Mouse (Mus musculus): ENCODE results near the gene AF366264. TPM values are rescaled to one million over a fixed set of nuclear protein-coding genes. Genes with fewer than 3 reads are reported as not detected.
"Not testable (repeated sequence)": the region's sequence is repeated elsewhere in the genome, so short reads cannot be mapped to it uniquely, and the experiment has no call there.

Gene AF366264
- polyA plus RNA-seq (2014; fragmentation: Nextera tagmentation; extraction: Ambion mirVana) = not detected in 2 replicates

- not testable (repeated sequence) for H3K27me3 ChIP-seq (replicated peaks; ENCODE audit: control insufficient read depth, insufficient read depth, low read length); H3K4me3 ChIP-seq (ENCODE audit: low read depth, low read length); H3K4me1 ChIP-seq (ENCODE audit: control insufficient read depth, insufficient read depth, low read length); H3K9me3 ChIP-seq (replicated peaks; ENCODE audit: control insufficient read depth, low read length); H3K27ac ChIP-seq (ENCODE audit: low read depth, low read length); H3K4me2 ChIP-seq (ENCODE audit: low read length); H3K36me3 ChIP-seq (ENCODE audit: control insufficient read depth, insufficient read depth, low read length); ATAC-seq; H3K9ac ChIP-seq (ENCODE audit: low read length); DNase-seq (ENCODE audit: low spot score)
- 86% methylated on average over 5 of the region's 5 CpGs for WGBS
Measured at GRCm38 (mm10) chr8:13838289-13838688, at the start of gene AF366264. AF366264 (minus strand) TSS chr8:13838389.

DNA sequence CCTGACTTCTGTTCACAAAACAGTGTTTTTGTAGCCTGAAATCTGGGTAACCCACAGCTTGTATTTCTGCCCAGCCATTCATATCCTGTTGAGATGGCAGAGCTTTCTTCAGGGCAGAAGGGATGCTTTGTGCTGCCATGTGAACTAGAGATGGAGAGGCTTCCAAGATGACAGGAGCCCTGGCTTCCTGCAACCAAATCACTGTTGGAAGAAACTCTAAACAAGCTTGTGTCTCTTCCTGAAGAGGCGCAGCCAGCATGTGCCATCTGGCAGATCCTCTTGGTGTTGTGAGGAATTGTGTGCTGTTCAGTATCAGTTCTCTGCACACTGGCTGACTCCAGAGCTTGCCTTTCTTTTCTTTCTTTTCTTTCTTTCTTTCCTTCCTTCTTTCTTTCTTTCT lies 5.1 kb upstream of the AF366264 start:
- DNase-seq (ENCODE audit: low spot score) = peak; percentile 3
- H3K27me3 ChIP-seq (replicated peaks; ENCODE audit: control insufficient read depth, insufficient read depth, low read length); ATAC-seq: not testable (repeated sequence)

DNA sequence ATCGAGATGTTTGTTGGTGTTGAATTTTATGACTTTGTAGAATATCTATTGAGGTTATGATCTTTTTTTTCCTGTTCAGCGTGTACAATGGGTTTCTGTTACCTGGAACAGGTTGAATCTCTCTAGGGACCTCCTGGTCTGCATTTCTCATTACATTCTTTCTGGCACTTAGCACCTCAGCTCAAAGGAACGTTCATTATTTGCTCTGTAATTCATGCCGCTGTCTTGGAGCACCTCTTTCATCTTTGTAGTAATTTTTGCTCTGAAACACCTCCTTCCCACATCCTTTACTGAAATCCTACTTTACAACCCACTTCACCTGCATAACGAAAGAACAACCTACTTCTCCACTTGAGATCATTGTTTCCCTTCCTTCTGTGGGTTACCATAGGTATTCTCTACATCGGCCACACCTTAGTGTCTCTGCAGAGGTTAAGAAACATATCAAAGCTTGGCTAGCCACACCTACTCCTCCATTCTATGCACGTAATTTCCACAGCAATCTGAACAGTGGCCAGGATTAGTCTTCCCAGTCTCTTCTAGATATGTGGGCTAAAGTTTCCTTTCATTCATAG lies 9.5 kb downstream of the AF366264 start:
- no peaks in the 10 kb centered on the region for H3K36me3 ChIP-seq (ENCODE audit: control insufficient read depth, insufficient read depth, low read length)
- H3K4me2 ChIP-seq (ENCODE audit: low read length) = no peak overlapping the region
- no peak overlapping the region for H3K9ac ChIP-seq (ENCODE audit: low read length)
- 0 out of 2 replicates have a peak, but pooled peaks cover 2% of the 10 kb centered on the region for H3K4me1 ChIP-seq (ENCODE audit: control insufficient read depth, insufficient read depth, low read length)
- no peaks in the 10 kb centered on the region for H3K9me3 ChIP-seq (replicated peaks; ENCODE audit: control insufficient read depth, low read length)
- DNase-seq (ENCODE audit: low spot score) (no peak), ATAC-seq (no peak)
- H3K4me3 ChIP-seq (ENCODE audit: low read depth, low read length) = no peak overlapping the region
- no peaks in the 10 kb centered on the region for H3K27me3 ChIP-seq (replicated peaks; ENCODE audit: control insufficient read depth, insufficient read depth, low read length)
- 82% methylated on average over 7 of the region's 7 CpGs for WGBS
- no peak overlapping the region for H3K27ac ChIP-seq (ENCODE audit: low read depth, low read length)

More for the DNA sequence above, 5.1 kb upstream of the AF366264 start:
- H3K9ac ChIP-seq (ENCODE audit: low read length); H3K27ac ChIP-seq (ENCODE audit: low read depth, low read length); H3K4me2 ChIP-seq (ENCODE audit: low read length); H3K9me3 ChIP-seq (replicated peaks; ENCODE audit: control insufficient read depth, low read length); H3K36me3 ChIP-seq (ENCODE audit: control insufficient read depth, insufficient read depth, low read length); H3K4me1 ChIP-seq (ENCODE audit: control insufficient read depth, insufficient read depth, low read length); H3K4me3 ChIP-seq (ENCODE audit: low read depth, low read length): not testable (repeated sequence)
- WGBS = 83% methylated on average over 1 of the region's 1 CpGs

DNA sequence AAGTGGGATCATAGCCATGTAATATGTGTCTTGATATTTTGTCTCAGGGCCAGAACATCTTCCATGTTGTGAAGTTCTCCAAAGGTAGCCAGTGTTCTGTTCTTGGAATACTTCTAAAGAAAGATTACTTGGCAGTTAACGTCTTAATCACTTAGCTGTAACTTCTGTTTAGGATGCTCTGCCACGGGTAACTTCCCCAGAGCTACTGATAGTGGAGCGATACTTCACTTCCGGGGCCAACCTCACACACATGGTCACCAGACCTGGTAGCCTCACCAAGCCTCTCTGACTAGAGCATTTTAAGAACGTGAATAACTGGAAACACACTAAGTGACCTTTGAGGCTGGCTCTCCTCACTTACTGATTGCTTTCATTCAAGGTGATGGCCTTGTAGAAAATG lies 38.6 kb downstream of the AF366264 start:
- Histone ChIP-seq H3K27me3 (replicated peaks; ENCODE audit: control insufficient read depth, insufficient read depth, low read length) (no peaks in the 10 kb centered on the region), H3K4me1 (ENCODE audit: control insufficient read depth, insufficient read depth, low read length) (no peaks in the 10 kb centered on the region), H3K4me3 (ENCODE audit: low read depth, low read length) (no peak overlapping the region), H3K9ac (ENCODE audit: low read length) (no peak overlapping the region), H3K4me2 (ENCODE audit: low read length) (no peak overlapping the region), H3K27ac (ENCODE audit: low read depth, low read length) (no peak overlapping the region), H3K9me3 (replicated peaks; ENCODE audit: control insufficient read depth, low read length) (no peaks in the 10 kb centered on the region), H3K36me3 (ENCODE audit: control insufficient read depth, insufficient read depth, low read length) (peaks cover 52% of the 10 kb centered on the region)
- 91% methylated on average over 5 of the region's 5 CpGs for WGBS
- ATAC-seq (no peak), DNase-seq (ENCODE audit: low spot score) (no peak)

- DNase-seq (ENCODE audit: low spot score) (no peak), ATAC-seq (no peak)
- Histone ChIP-seq H3K27ac (ENCODE audit: low read depth, low read length) (no peak overlapping the region), H3K9me3 (replicated peaks; ENCODE audit: control insufficient read depth, low read length) (no peaks in the 10 kb centered on the region), H3K4me3 (ENCODE audit: low read depth, low read length) (no peak overlapping the region), H3K27me3 (replicated peaks; ENCODE audit: control insufficient read depth, insufficient read depth, low read length) (no peaks in the 10 kb centered on the region), H3K9ac (ENCODE audit: low read length) (no peak overlapping the region), H3K4me2 (ENCODE audit: low read length) (no peak overlapping the region), H3K4me1 (ENCODE audit: control insufficient read depth, insufficient read depth, low read length) (no peaks in the 10 kb centered on the region), H3K36me3 (ENCODE audit: control insufficient read depth, insufficient read depth, low read length) (peaks cover 66% of the 10 kb centered on the region)
- 91% methylated on average over 5 of the region's 5 CpGs for WGBS
Measured at GRCm38 (mm10) chr8:13797676-13798075, 40.5 kb downstream of the AF366264 start.

GRCm38 (mm10) chr8:13793746-13794101 lies 44.5 kb downstream of the AF366264 start:
- 96% methylated on average over 11 of the region's 11 CpGs for WGBS

DNA sequence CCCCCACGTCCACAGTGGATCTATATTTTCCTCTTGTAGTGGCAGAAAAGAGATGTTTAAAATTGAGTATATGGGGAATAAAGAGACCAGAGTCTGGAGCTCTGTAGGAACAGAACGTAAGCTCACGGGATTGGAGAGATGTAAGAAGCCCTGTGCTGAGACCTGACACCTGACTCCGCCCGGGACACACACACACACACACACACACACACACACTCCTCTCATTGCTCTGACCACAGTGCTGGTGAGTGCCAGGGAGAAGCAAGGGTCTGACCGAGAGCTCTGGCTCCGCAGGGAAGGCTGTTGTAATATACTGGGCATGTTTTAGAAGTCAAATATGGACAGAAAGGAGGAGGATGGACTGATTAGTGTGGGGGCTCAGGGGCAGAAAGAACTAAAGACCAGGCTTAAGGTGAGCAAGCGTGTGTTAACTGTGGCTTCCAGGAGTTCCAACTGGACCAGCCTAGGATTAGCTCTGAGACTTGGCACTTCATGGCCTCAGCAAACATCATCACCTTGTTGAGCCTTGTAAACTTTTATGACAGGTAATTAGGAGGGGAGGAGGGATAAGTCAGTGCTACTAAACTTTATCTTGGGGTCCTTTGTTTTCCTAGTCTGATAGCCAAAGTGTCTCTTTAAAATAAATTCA lies 45.0 kb downstream of the AF366264 start:
- ATAC-seq (no peak), DNase-seq (ENCODE audit: low spot score) (no peak)
- WGBS = 93% methylated on average over 8 of the region's 8 CpGs

More at GRCm38 (mm10) chr8:13793746-13794101, 44.5 kb downstream of the AF366264 start:
- Histone ChIP-seq H3K36me3 (ENCODE audit: control insufficient read depth, insufficient read depth, low read length) (peaks cover 75% of the 10 kb centered on the region), H3K27me3 (replicated peaks; ENCODE audit: control insufficient read depth, insufficient read depth, low read length) (no peaks in the 10 kb centered on the region), H3K4me1 (ENCODE audit: control insufficient read depth, insufficient read depth, low read length) (no peaks in the 10 kb centered on the region), H3K4me2 (ENCODE audit: low read length) (no peak overlapping the region), H3K9ac (ENCODE audit: low read length) (no peak overlapping the region), H3K27ac (ENCODE audit: low read depth, low read length) (no peak overlapping the region), H3K4me3 (ENCODE audit: low read depth, low read length) (no peak overlapping the region), H3K9me3 (replicated peaks; ENCODE audit: control insufficient read depth, low read length) (no peaks in the 10 kb centered on the region)
- DNase-seq (ENCODE audit: low spot score) (no peak), ATAC-seq (no peak)

DNA sequence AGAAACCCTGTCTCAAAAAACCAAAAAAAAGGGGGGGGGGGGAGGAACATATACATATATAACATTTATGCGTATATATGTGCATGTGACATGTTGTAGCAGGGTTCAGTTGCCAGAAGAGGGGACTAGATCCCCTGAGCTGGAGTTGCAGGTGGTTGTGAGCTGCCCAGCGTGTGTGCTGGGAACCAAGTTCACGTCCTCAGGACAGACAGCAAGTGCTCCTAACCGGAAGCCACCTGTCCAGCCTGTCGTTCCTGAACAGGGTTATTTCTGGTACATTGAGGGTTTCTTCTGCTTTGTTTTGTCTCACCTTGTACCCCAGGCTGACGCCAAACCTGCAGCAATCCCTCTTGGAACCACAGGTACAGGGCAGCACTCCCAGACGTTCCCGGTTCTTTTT lies 48.6 kb downstream of the AF366264 start:
- H3K36me3 ChIP-seq (ENCODE audit: control insufficient read depth, insufficient read depth, low read length) = peaks cover 44% of the 10 kb centered on the region
- no peak for DNase-seq (ENCODE audit: low spot score)
- ATAC-seq = no peak
- 96% methylated on average over 8 of the region's 8 CpGs for WGBS
- H3K27me3 ChIP-seq (replicated peaks; ENCODE audit: control insufficient read depth, insufficient read depth, low read length) = no peaks in the 10 kb centered on the region
- no peak overlapping the region for H3K27ac ChIP-seq (ENCODE audit: low read depth, low read length)
- H3K9me3 ChIP-seq (replicated peaks; ENCODE audit: control insufficient read depth, low read length) = no peaks in the 10 kb centered on the region
- no peak overlapping the region for H3K4me3 ChIP-seq (ENCODE audit: low read depth, low read length)
- H3K4me1 ChIP-seq (ENCODE audit: control insufficient read depth, insufficient read depth, low read length) = peaks cover 7% of the 10 kb centered on the region; the same call in 1 of the 2 replicates
- no peak overlapping the region for H3K9ac ChIP-seq (ENCODE audit: low read length)
- H3K4me2 ChIP-seq (ENCODE audit: low read length) = no peak overlapping the region

More for the DNA sequence above, 45.0 kb downstream of the AF366264 start:
- Histone ChIP-seq H3K27ac (ENCODE audit: low read depth, low read length) (no peak overlapping the region), H3K27me3 (replicated peaks; ENCODE audit: control insufficient read depth, insufficient read depth, low read length) (no peaks in the 10 kb centered on the region), H3K9me3 (replicated peaks; ENCODE audit: control insufficient read depth, low read length) (no peaks in the 10 kb centered on the region), H3K9ac (ENCODE audit: low read length) (no peak overlapping the region), H3K36me3 (ENCODE audit: control insufficient read depth, insufficient read depth, low read length) (peaks cover 74% of the 10 kb centered on the region), H3K4me3 (ENCODE audit: low read depth, low read length) (no peak overlapping the region), H3K4me1 (ENCODE audit: control insufficient read depth, insufficient read depth, low read length) (no peaks in the 10 kb centered on the region), H3K4me2 (ENCODE audit: low read length) (no peak overlapping the region)

- Histone ChIP-seq H3K4me2 (ENCODE audit: low read length) (peak overlapping the region; percentile 73), H3K27me3 (replicated peaks; ENCODE audit: control insufficient read depth, insufficient read depth, low read length) (no peaks in the 10 kb centered on the region), H3K4me3 (ENCODE audit: low read depth, low read length) (peak overlapping the region; percentile 64), H3K4me1 (ENCODE audit: control insufficient read depth, insufficient read depth, low read length) (peaks cover 10% of the 10 kb centered on the region; the same call in 1 of the 2 replicates), H3K36me3 (ENCODE audit: control insufficient read depth, insufficient read depth, low read length) (peaks cover 37% of the 10 kb centered on the region), H3K9ac (ENCODE audit: low read length) (peak overlapping the region; percentile 97), H3K9me3 (replicated peaks; ENCODE audit: control insufficient read depth, low read length) (no peaks in the 10 kb centered on the region), H3K27ac (ENCODE audit: low read depth, low read length) (peak overlapping the region; percentile 98)
- under 1% methylated on average over 47 of the region's 47 CpGs for WGBS
- DNase-seq (ENCODE audit: low spot score) (peak; percentile 98), ATAC-seq (peak; percentile 96)
Measured at GRCm38 (mm10) chr8:13785764-13786299, 52.4 kb downstream of the AF366264 start.

Measured in forebrain, embryonic 14.5 days (tissue).